Mouse (Mus musculus): Measurements from ENCODE around the gene Mdfi. TPM values are rescaled to one million over a fixed set of nuclear protein-coding genes. Genes with fewer than 3 reads are reported as not detected.

The Mdfi gene
- polyA plus RNA-seq, 1 experiment from 2014 or later: 3.6 TPM

DNA sequence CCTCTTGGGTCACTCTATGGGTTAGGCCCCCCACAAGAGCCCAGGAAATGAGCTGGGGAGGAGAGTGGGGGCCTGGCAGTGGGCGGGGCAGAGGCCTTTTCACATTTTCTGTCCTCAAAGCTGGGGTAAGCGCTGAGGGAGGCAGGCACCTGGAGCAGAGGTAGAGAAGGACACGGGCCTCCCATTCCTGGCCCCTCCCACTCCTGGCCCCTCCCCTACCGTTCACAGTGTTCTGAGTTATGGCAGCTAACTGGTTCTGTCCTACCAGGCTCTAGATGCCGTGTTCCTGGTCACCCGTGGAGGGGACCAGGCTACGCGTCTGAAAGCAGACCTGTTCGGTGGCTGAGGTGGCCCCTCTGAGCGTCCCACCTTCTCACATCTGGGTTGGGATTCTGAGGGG, 19.0 kb downstream of the Mdfi start:
- 44% methylated on average over 10 of the region's 10 CpGs for WGBS
- Histone ChIP-seq H3K36me3 (no peaks in the 10 kb centered on the region), H3K27ac (replicated peaks) (no peak overlapping the region), H3K4me1 (replicated peaks) (peaks cover 38% of the 10 kb centered on the region), H3K9ac (no peak overlapping the region), H3K4me3 (no peak overlapping the region), H3K9me3 (no peaks in the 10 kb centered on the region), H3K4me2 (no peak overlapping the region), H3K27me3 (peaks cover 23% of the 10 kb centered on the region)
- ATAC-seq (ENCODE audit: low read depth): no peak

DNA sequence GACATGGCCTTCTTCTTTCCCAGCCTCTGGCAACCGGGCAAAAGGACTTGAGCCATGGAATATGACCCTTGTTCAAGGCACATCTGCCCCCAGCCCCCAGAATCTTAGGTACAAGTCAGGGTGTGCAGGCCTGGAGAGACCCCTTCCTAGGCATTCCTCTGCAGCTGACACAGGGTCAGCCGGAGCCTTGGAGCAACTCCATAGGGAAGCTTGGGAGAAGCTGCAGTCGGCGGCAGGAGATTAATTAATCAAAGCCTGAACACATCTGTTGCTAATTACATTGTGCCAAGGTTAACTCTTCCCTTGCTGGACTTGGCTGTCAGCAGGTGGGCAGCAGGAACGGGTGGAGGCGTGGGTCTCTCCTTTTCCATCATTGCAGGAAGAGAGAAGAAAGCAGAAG, 20.0 kb downstream of the Mdfi start:
- Histone ChIP-seq H3K9me3 (no peaks in the 10 kb centered on the region), H3K4me3 (no peak overlapping the region), H3K27me3 (peaks cover 29% of the 10 kb centered on the region), H3K27ac (replicated peaks) (0 out of 2 replicates have a peak overlapping the region, but pooled peaks have one; percentile 5), H3K4me1 (replicated peaks) (peaks cover 38% of the 10 kb centered on the region), H3K9ac (no peak overlapping the region), H3K36me3 (no peaks in the 10 kb centered on the region), H3K4me2 (no peak overlapping the region)
- WGBS: 26% methylated on average over 6 of the region's 6 CpGs
- ATAC-seq (ENCODE audit: low read depth): no peak

- ATAC-seq (ENCODE audit: low read depth): no peak
- Histone ChIP-seq H3K9me3 (no peaks in the 10 kb centered on the region), H3K4me3 (no peak overlapping the region), H3K36me3 (no peaks in the 10 kb centered on the region), H3K27me3 (peaks cover 31% of the 10 kb centered on the region), H3K4me1 (replicated peaks) (peaks cover 38% of the 10 kb centered on the region), H3K9ac (no peak overlapping the region), H3K4me2 (no peak overlapping the region), H3K27ac (replicated peaks) (0 out of 2 replicates have a peak overlapping the region, but pooled peaks have one; percentile 5)
- 68% methylated on average over 5 of the region's 5 CpGs for whole genome bisulfite sequencing
Observed at GRCm38 (mm10) chr17:47813616-47814015, 20.9 kb downstream of the Mdfi start.

DNA sequence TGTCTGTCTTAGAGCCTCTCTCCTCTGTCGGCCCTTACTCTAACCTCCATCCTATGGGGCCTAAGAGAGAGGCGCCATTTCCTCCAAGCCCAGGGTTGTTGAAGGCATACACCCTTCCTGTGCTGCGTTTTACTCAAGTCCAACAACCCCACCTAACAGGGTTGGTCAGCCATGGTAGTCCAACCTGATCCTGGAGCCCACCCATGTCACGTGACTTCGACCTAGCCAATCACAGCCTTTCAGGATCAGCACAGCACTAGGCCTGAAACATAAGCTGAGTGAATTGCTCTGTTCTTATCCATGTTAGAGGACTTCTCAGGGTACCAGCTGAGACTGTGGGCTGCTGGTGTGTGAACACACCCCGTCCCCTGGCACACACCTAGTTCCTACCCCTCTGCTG, 22.3 kb downstream of the Mdfi start:
- WGBS: 79% methylated on average over 6 of the region's 6 CpGs
- Histone ChIP-seq H3K4me3 (no peak overlapping the region), H3K4me1 (replicated peaks) (peaks cover 38% of the 10 kb centered on the region)

DNA sequence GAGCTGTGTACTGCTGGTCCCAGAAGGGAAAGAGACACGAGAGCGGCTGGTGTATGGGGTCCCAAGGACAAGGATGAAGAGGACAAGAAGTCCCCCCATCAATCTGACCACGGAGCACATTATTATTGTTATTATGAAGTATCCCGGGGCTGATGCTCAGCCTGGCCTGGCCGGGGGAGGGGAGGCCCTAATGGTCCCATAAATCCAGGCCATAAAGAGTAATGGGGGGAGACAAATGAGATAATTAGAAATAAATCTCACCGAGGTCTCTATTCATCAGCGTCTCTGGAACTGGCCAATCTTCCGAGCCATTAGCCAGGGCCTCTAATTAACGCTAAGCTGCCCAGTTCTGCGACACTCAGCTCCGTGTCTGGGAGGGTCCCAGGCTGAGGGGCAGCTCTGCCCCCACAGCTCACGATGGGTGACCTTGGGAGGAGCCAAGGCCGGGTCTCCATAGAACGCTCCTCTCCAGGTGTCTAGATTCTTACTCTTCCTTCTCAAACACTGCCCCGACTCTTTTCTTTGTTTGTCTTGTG, 23.2 kb downstream of the Mdfi start:
- peaks cover 46% of the 10 kb centered on the region for H3K27me3 ChIP-seq
- no peaks in the 10 kb centered on the region for H3K9me3 ChIP-seq
- WGBS: 17% methylated on average over 15 of the region's 15 CpGs
- no peak overlapping the region for H3K4me3 ChIP-seq
- no peaks in the 10 kb centered on the region for H3K36me3 ChIP-seq
- H3K9ac ChIP-seq: no peak overlapping the region
- H3K4me2 ChIP-seq: no peak overlapping the region
- peak; percentile 41; the same call in 1 of the 2 replicates for ATAC-seq (ENCODE audit: low read depth)
- H3K27ac ChIP-seq (replicated peaks): no peak overlapping the region
- peaks cover 38% of the 10 kb centered on the region for H3K4me1 ChIP-seq (replicated peaks)

More for the DNA sequence above, 22.3 kb downstream of the Mdfi start:
- ATAC-seq (ENCODE audit: low read depth): no peak
- Histone ChIP-seq H3K27me3 (peaks cover 38% of the 10 kb centered on the region), H3K9me3 (no peaks in the 10 kb centered on the region), H3K36me3 (no peaks in the 10 kb centered on the region), H3K27ac (replicated peaks) (no peak overlapping the region), H3K9ac (no peak overlapping the region), H3K4me2 (no peak overlapping the region)

- Histone ChIP-seq H3K27me3 (peaks cover 34% of the 10 kb centered on the region), H3K4me3 (no peak overlapping the region), H3K36me3 (no peaks in the 10 kb centered on the region), H3K4me1 (replicated peaks) (peaks cover 9% of the 10 kb centered on the region), H3K9ac (no peak overlapping the region), H3K4me2 (no peak overlapping the region), H3K27ac (replicated peaks) (no peak overlapping the region), H3K9me3 (no peaks in the 10 kb centered on the region)
- 68% methylated on average over 9 of the region's 9 CpGs for WGBS
- no peak for ATAC-seq (ENCODE audit: low read depth)
Observed at GRCm38 (mm10) chr17:47806230-47806629, 28.3 kb downstream of the Mdfi start.

DNA sequence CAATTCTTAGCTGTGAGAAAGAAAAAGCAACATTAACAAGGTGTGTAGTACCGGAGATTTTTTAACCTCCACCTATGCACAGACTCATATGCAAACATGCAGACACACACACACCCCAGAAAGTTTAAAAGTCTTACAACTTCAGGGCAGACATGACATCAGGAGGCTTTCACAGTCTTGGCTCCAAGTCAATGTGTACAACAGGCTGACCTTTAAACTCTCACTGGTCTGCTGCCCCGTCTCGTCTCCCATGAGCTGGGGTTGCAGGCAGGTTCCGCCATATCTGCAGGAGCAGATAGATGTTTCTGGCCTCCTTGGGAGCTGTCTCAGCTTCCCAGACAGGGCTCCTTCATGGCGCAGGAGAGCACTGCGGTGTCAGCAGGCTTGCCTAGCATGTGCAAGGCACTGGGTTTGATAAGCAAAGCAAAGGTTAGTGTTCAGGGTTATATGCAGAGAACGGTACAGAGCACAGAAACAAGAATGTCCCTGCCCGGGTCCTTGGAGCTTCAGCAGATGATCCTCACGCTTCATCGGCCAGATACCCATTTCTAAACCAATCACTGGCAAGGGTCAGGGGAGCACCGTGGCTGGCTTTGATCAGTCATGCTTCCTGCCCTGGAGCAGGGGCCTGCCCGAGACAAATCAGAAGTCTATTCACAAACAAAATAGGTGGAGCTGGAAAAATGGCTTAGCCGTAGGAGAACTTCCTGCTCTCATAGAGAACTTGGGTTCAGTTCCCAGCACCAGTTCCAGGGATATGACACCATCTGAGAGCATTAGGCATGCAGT, 29.2 kb downstream of the Mdfi start:
- H3K27me3 ChIP-seq: peaks cover 34% of the 10 kb centered on the region
- no peaks in the 10 kb centered on the region for H3K36me3 ChIP-seq
- H3K27ac ChIP-seq (replicated peaks): no peak overlapping the region
- no peak overlapping the region for H3K4me3 ChIP-seq
- 0 out of 2 replicates have a peak, but pooled peaks cover 6% of the 10 kb centered on the region for H3K4me1 ChIP-seq (replicated peaks)
- H3K9ac ChIP-seq: no peak overlapping the region
- no peaks in the 10 kb centered on the region for H3K9me3 ChIP-seq
- no peak for ATAC-seq (ENCODE audit: low read depth)
- no peak overlapping the region for H3K4me2 ChIP-seq
- WGBS: 36% methylated on average over 13 of the region's 13 CpGs

- Histone ChIP-seq H3K9ac (no peak overlapping the region), H3K9me3 (no peaks in the 10 kb centered on the region), H3K4me2 (no peak overlapping the region), H3K27me3 (peaks cover 26% of the 10 kb centered on the region), H3K4me1 (replicated peaks) (0 out of 2 replicates have a peak, but pooled peaks cover 6% of the 10 kb centered on the region), H3K36me3 (no peaks in the 10 kb centered on the region), H3K27ac (replicated peaks) (no peak overlapping the region), H3K4me3 (no peak overlapping the region)
- WGBS: 81% methylated on average over 4 of the region's 4 CpGs
- no peak for ATAC-seq (ENCODE audit: low read depth)
Observed at GRCm38 (mm10) chr17:47803662-47804061, 30.8 kb downstream of the Mdfi start.

- no peak for ATAC-seq (ENCODE audit: low read depth)
- no peaks in the 10 kb centered on the region for H3K9me3 ChIP-seq
- WGBS: 10% methylated on average over 8 of the region's 8 CpGs
Observed at GRCm38 (mm10) chr17:47802806-47803205, 31.7 kb downstream of the Mdfi start.

GRCm38 (mm10) chr17:47797383-47797782, 37.1 kb downstream of the Mdfi start:
- WGBS: 77% methylated on average over 9 of the region's 9 CpGs

More at GRCm38 (mm10) chr17:47802806-47803205, 31.7 kb downstream of the Mdfi start:
- H3K4me2 ChIP-seq: no peak overlapping the region
- no peaks in the 10 kb centered on the region for H3K36me3 ChIP-seq
- no peak overlapping the region for H3K9ac ChIP-seq
- no peak overlapping the region for H3K27ac ChIP-seq (replicated peaks)
- H3K4me3 ChIP-seq: no peak overlapping the region
- H3K4me1 ChIP-seq (replicated peaks): 0 out of 2 replicates have a peak, but pooled peaks cover 6% of the 10 kb centered on the region
- peaks cover 22% of the 10 kb centered on the region for H3K27me3 ChIP-seq

GRCm38 (mm10) chr17:47796968-47797367, 37.5 kb downstream of the Mdfi start:
- Histone ChIP-seq H3K36me3 (no peaks in the 10 kb centered on the region), H3K4me1 (replicated peaks) (peaks cover 24% of the 10 kb centered on the region), H3K4me2 (no peak overlapping the region), H3K9me3 (no peaks in the 10 kb centered on the region), H3K9ac (no peak overlapping the region), H3K4me3 (no peak overlapping the region), H3K27ac (replicated peaks) (no peak overlapping the region), H3K27me3 (peaks cover 6% of the 10 kb centered on the region)
- ATAC-seq (ENCODE audit: low read depth): no peak
- WGBS: 68% methylated on average over 4 of the region's 4 CpGs

More at GRCm38 (mm10) chr17:47797383-47797782, 37.1 kb downstream of the Mdfi start:
- peaks cover 21% of the 10 kb centered on the region for H3K4me1 ChIP-seq (replicated peaks)
- no peaks in the 10 kb centered on the region for H3K9me3 ChIP-seq
- no peaks in the 10 kb centered on the region for H3K36me3 ChIP-seq
- ATAC-seq (ENCODE audit: low read depth): no peak
- H3K27me3 ChIP-seq: peaks cover 10% of the 10 kb centered on the region
- H3K9ac ChIP-seq: no peak overlapping the region
- H3K27ac ChIP-seq (replicated peaks): no peak overlapping the region
- no peak overlapping the region for H3K4me3 ChIP-seq
- H3K4me2 ChIP-seq: no peak overlapping the region

DNA sequence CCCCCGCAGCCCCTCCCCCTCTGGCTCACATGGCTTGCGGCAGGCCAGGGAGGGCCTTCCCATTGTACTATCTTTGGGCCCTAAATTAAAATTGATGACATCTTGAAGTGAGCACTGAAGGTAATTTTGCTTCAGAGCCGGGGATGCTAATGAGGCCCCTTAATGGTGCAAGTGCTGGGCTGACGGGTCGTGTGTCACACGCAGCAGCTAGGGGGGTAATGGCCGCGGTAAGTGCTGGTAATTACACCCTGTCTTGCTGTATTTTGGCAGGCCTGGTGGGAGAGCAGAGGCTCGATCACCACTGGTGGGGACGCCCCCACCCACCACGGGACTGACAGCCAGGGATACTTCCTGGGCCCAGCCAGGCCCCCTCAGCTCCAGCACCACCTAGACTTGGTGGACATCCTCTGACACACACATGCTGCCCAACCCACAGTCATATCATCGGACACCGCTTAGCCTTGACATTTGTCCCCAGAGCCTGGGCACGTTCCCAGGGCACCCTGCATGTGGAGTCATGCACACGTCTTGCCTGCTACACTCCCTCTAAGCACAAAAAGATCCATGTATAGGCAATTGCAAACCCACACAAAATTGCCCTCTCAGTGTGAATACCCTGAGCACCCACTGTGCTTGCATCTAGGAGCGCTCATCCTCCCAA, 38.2 kb downstream of the Mdfi start:
- ATAC-seq (ENCODE audit: low read depth): no peak
- H3K4me3 ChIP-seq: no peak overlapping the region
- H3K27me3 ChIP-seq: peaks cover 7% of the 10 kb centered on the region; the same call in 1 of the 2 replicates
- H3K27ac ChIP-seq (replicated peaks): 0 out of 2 replicates have a peak overlapping the region, but pooled peaks have one; percentile 3
- H3K4me1 ChIP-seq (replicated peaks): peaks cover 24% of the 10 kb centered on the region
- 29% methylated on average over 16 of the region's 16 CpGs for WGBS
- 0 out of 2 replicates have a peak overlapping the region, but pooled peaks have one; percentile 17 for H3K9ac ChIP-seq
- no peaks in the 10 kb centered on the region for H3K9me3 ChIP-seq
- H3K4me2 ChIP-seq: no peak overlapping the region
- no peaks in the 10 kb centered on the region for H3K36me3 ChIP-seq
